Mouse (Mus musculus): ENCODE data around the gene Ehd2.
"Not testable (repeated sequence)": the region's sequence is repeated elsewhere in the genome, so short reads cannot be mapped to it uniquely, and the experiment has no call there.

GRCm38 (mm10) chr7:15915695-15916094 is 51.7 kb downstream of the Ehd2 start:
- not testable (repeated sequence) for TF ChIP-seq CTCF (conservative IDR thresholded peaks at IDR 0.05; ENCODE audit: insufficient read depth, insufficient read length, low read depth, low read length); POLR2A (IDR thresholded peaks at IDR 0.05; ENCODE audit: low read depth, low read length)
